Mouse (Mus musculus) lung, postnatal 10 days (tissue): Measurements from ENCODE around the gene Fam214a.

Experiments
- DNase-seq: peaks from one replicate; pipeline ENCODE4 v3.0.0; 2021

The Fam214a gene

GRCm38 (mm10) chr9:74953265-74953958 is 728 bp downstream of the Fam214a start:
- DNase-seq = peak; percentile 82

- DNase-seq = no peak
These were observed 1.2 kb downstream of the Fam214a start for GRCm38 (mm10) chr9:74953959-74954279.

GRCm38 (mm10) chr9:74954387-74954786 is 1.7 kb downstream of the Fam214a start:
- no peak for DNase-seq

GRCm38 (mm10) chr9:74960630-74961029 is 7.9 kb downstream of the Fam214a start:
- no peak for DNase-seq

GRCm38 (mm10) chr9:74961073-74961575 is 8.4 kb downstream of the Fam214a start:
- DNase-seq = no peak

- no peak for DNase-seq
These were observed 11.3 kb downstream of the Fam214a start for GRCm38 (mm10) chr9:74963953-74964352.

- no peak for DNase-seq
These were observed 12.2 kb downstream of the Fam214a start for GRCm38 (mm10) chr9:74964866-74965384.

- DNase-seq = no peak
These were observed 13.5 kb downstream of the Fam214a start for GRCm38 (mm10) chr9:74966200-74966599.

- DNase-seq = no peak
These were observed 16.2 kb downstream of the Fam214a start for GRCm38 (mm10) chr9:74968647-74969428.

- no peak for DNase-seq
These were observed 17.9 kb downstream of the Fam214a start for GRCm38 (mm10) chr9:74970591-74970990.

GRCm38 (mm10) chr9:74971191-74971976 is 18.7 kb downstream of the Fam214a start:
- DNase-seq = peak; percentile 28

GRCm38 (mm10) chr9:74972736-74973135 is 20.1 kb downstream of the Fam214a start:
- DNase-seq = no peak

GRCm38 (mm10) chr9:74973154-74973553 is 20.5 kb downstream of the Fam214a start:
- DNase-seq = no peak

GRCm38 (mm10) chr9:74974758-74975157 is 22.1 kb downstream of the Fam214a start:
- peak; percentile 71 for DNase-seq

GRCm38 (mm10) chr9:74975416-74975815 is 22.7 kb downstream of the Fam214a start:
- no peak for DNase-seq

GRCm38 (mm10) chr9:74975911-74976563 is 23.4 kb downstream of the Fam214a start:
- DNase-seq = peak; percentile 93

- no peak for DNase-seq
These were observed 24.6 kb downstream of the Fam214a start for GRCm38 (mm10) chr9:74977251-74977650.

GRCm38 (mm10) chr9:74977962-74978361 is 25.3 kb downstream of the Fam214a start:
- no peak for DNase-seq

GRCm38 (mm10) chr9:74978868-74979267 is 26.2 kb downstream of the Fam214a start:
- no peak for DNase-seq

GRCm38 (mm10) chr9:74979371-74979770 is 26.7 kb downstream of the Fam214a start:
- DNase-seq = no peak

- DNase-seq = no peak
These were observed 27.2 kb downstream of the Fam214a start for GRCm38 (mm10) chr9:74979866-74980265.

- DNase-seq = no peak
These were observed 29.0 kb downstream of the Fam214a start for GRCm38 (mm10) chr9:74981663-74982111.

GRCm38 (mm10) chr9:74982193-74982592 is 29.5 kb downstream of the Fam214a start:
- DNase-seq = no peak
